Mouse (Mus musculus) limb, embryonic 14.5 days (tissue): Measurements from ENCODE around the gene Cggbp1. TPM values are rescaled to one million over a fixed set of nuclear protein-coding genes. Genes with fewer than 3 reads are reported as not detected.

Experiments
- ATAC-seq: fragments of 200-750 bp; cut with Nextera tagmentation; 2 replicates; pipeline ENCODE4 v1.8.0; 2017; ENCODE audit warnings: low read depth, moderate number of reproducible peaks, moderate TSS enrichment; ENCODE audit not compliant: low FRiP score
- DNase-seq: peaks from one replicate; pipeline ENCODE4 v3.0.0-alpha.2; 2015; ENCODE audit warnings: low spot score
- H3K27ac ChIP-seq: fragments of 300-500 bp; sonication (generic); replicated peaks from 2 replicates; pipeline ENCODE4 v1.5.1; 2014; ENCODE audit warnings: low read depth, mild to moderate bottlenecking, low read length, moderate library complexity, mixed read lengths
- H3K27me3 ChIP-seq: fragments of 300-500 bp; sonication (generic); 2 replicates; pipeline ENCODE4 v1.6.1; 2014; ENCODE audit warnings: low read length, mixed read lengths; ENCODE audit not compliant: control insufficient read depth, insufficient read depth
- H3K36me3 ChIP-seq: fragments of 300-500 bp; sonication (generic); 2 replicates; pipeline ENCODE4 v1.6.1; 2014; ENCODE audit warnings: mild to moderate bottlenecking, low read length, moderate library complexity, mixed read lengths; ENCODE audit not compliant: control insufficient read depth, insufficient read depth
- H3K4me1 ChIP-seq: fragments of 300-500 bp; sonication (generic); 2 replicates; pipeline ENCODE4 v1.6.1; 2014; ENCODE audit warnings: antibody characterized with exemption, low read length, mixed read lengths; ENCODE audit not compliant: control insufficient read depth, insufficient read depth
- H3K4me2 ChIP-seq: fragments of 300-500 bp; sonication (generic); replicated peaks from 2 replicates; pipeline ENCODE4 v1.6.1; 2014; ENCODE audit warnings: low read depth, mild to moderate bottlenecking, low read length, moderate library complexity; ENCODE audit not compliant: severe bottlenecking
- H3K4me3 ChIP-seq: fragments of 300-500 bp; sonication (generic); replicated peaks from 2 replicates; pipeline ENCODE4 v1.5.1; 2014; ENCODE audit warnings: low read length
- H3K9ac ChIP-seq: fragments of 300-500 bp; sonication (generic); 2 replicates; pipeline ENCODE4 v1.6.1; 2014; ENCODE audit warnings: mild to moderate bottlenecking, low read depth, low read length, moderate library complexity; ENCODE audit not compliant: severe bottlenecking
- H3K9me3 ChIP-seq: fragments of 300-500 bp; sonication (generic); 2 replicates; pipeline ENCODE4 v1.6.1; 2016; ENCODE audit warnings: low read length; ENCODE audit not compliant: control insufficient read depth
- POLR2A ChIP-seq: fragments of 200-500 bp; IDR thresholded peaks from 2 replicates; pipeline ENCODE4 v1.8.0; 2012; ENCODE audit warnings: inconsistent platforms, mild to moderate bottlenecking, moderate library complexity, borderline replicate concordance; ENCODE audit not compliant: insufficient read depth, insufficient read length; ENCODE audit errors: extremely low read depth
- WGBS: fragments of 180-500 bp; shearing (Covaris S2); extraction: QIAGEN DNeasy Blood & Tissue Kit; methylation state at CpG from one replicate; pipeline ENCODE4 v1.1.7; 2014; 5-methylcytosine and 5-hydroxymethylcytosine counted together
- polyA plus RNA-seq, 2 experiments: library from polyadenylated mRNA; depleted of rRNA in 1 of 2; stranded (reverse) in 1 of 2; unstranded in 1 of 2; fragments of >200 nt; fragmentation: Nextera tagmentation in 1 of 2; extraction: Ambion mirVana in 1 of 2; gene quantifications; 2 replicates each; pipeline versions ENCODE4 v1.2.1 to v1.2.3; 2012 to 2014

Gene Cggbp1
- polyA plus RNA-seq, 2 experiments = 48.4 to 102 TPM

DNA sequence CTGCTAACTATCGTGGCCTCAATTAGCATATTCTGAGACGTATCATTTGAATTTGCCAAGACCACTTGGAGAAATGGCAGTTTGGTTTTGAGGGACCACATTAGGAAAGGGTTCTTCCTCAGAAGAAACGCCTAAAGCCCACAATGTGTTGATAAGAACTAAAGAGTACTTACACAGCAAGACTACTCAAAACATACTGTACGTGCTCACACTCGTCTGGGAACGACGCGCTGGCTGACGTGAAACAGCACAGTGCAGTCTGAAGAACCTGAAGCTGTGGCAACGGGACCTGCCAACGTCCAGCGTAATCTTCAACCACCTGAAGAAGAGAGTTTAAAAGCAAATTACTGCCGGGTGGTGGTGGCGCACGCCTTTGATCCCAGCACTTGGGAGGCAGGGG is 21.5 kb upstream of the Cggbp1 start:
- Histone ChIP-seq H3K36me3 (peaks cover 18% of the 10 kb centered on the region; the same call in 1 of the 2 replicates), H3K27me3 (no peaks in the 10 kb centered on the region), H3K4me1 (no peaks in the 10 kb centered on the region), H3K4me3 (no peak overlapping the region), H3K4me2 (no peak overlapping the region), H3K9me3 (no peaks in the 10 kb centered on the region), H3K27ac (no peak overlapping the region), H3K9ac (no peak overlapping the region)
- DNase-seq = no peak
- no peak for ATAC-seq
- WGBS = 78% methylated on average over 15 of the region's 15 CpGs
- no peak for TF ChIP-seq POLR2A

DNA sequence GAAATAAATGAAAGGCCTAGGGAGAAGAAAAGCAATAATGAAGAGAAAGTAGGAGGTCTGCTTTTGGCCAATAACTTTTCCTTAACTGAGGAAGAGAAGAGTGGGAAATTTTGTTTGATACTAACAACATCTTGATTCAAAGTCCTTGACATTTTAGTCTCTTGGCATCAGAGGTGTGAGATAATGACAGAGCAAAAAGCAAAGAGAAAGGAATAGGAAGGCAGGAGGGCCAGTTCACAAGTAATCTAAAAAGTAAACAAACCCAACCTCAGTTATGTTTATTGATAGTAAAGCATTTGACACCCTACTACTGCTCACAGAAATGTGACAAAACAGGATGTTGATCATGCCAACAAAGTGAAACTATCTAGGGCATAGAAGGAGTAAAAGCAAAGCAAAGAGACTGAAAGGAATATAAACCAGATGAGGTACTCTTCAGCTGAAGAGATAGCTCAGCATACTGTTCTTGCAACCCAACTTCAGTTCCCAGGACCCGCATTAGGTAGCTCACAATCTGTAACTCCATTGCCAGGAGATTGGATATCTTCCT is 15.7 kb upstream of the Cggbp1 start:
- Histone ChIP-seq H3K27me3 (no peaks in the 10 kb centered on the region), H3K9ac (no peak overlapping the region), H3K4me3 (no peak overlapping the region), H3K27ac (no peak overlapping the region), H3K36me3 (no peaks in the 10 kb centered on the region), H3K9me3 (no peaks in the 10 kb centered on the region), H3K4me2 (no peak overlapping the region), H3K4me1 (no peaks in the 10 kb centered on the region)
- no peak for ATAC-seq
- DNase-seq = no peak
- TF ChIP-seq POLR2A = no peak
- WGBS = 71% methylated on average over 1 of the region's 1 CpGs

GRCm38 (mm10) chr16:64836709-64837108 is 15.1 kb upstream of the Cggbp1 start:
- no peak overlapping the region for H3K4me3 ChIP-seq
- H3K4me1 ChIP-seq = no peaks in the 10 kb centered on the region
- ATAC-seq (no peak), DNase-seq (no peak)
- H3K9me3 ChIP-seq = no peaks in the 10 kb centered on the region
- H3K4me2 ChIP-seq = no peak overlapping the region
- TF ChIP-seq POLR2A = no peak
- no peaks in the 10 kb centered on the region for H3K27me3 ChIP-seq
- H3K36me3 ChIP-seq = no peaks in the 10 kb centered on the region
- H3K27ac ChIP-seq = no peak overlapping the region
- 71% methylated on average over 2 of the region's 2 CpGs for WGBS
- no peak overlapping the region for H3K9ac ChIP-seq

GRCm38 (mm10) chr16:64841481-64842373 is 10.1 kb upstream of the Cggbp1 start:
- no peak for TF ChIP-seq POLR2A
- no peak overlapping the region for H3K4me3 ChIP-seq
- no peaks in the 10 kb centered on the region for H3K27me3 ChIP-seq
- no peaks in the 10 kb centered on the region for H3K9me3 ChIP-seq
- WGBS = 84% methylated on average over 5 of the region's 5 CpGs
- no peak overlapping the region for H3K9ac ChIP-seq
- H3K36me3 ChIP-seq = no peaks in the 10 kb centered on the region
- no peak overlapping the region for H3K27ac ChIP-seq
- H3K4me2 ChIP-seq = no peak overlapping the region
- no peaks in the 10 kb centered on the region for H3K4me1 ChIP-seq
- DNase-seq (no peak), ATAC-seq (no peak)

DNA sequence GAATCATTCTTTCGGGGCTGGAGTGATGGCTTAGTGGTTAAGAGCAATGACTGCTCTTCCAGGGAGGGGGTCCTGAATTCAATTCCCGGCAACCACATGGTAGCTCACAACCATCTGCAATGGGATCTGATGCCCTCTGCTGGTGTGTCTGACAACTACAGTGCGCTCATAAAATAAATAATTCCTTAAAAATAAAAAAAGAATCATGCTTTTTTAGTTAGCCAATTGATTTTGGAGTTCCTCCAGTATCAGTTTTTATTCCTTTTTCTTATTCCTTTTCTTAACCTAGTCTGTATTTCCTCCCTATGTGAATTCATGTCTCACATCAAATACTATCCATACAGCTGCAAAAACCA is 9.4 kb upstream of the Cggbp1 start:
- no peak overlapping the region for H3K4me3 ChIP-seq
- H3K9me3 ChIP-seq = no peaks in the 10 kb centered on the region
- DNase-seq (no peak), ATAC-seq (no peak)
- H3K27me3 ChIP-seq = no peaks in the 10 kb centered on the region
- H3K4me2 ChIP-seq = no peak overlapping the region
- no peak for TF ChIP-seq POLR2A
- no peak overlapping the region for H3K9ac ChIP-seq
- 95% methylated on average over 3 of the region's 3 CpGs for WGBS
- no peaks in the 10 kb centered on the region for H3K36me3 ChIP-seq
- no peak overlapping the region for H3K27ac ChIP-seq
- H3K4me1 ChIP-seq = no peaks in the 10 kb centered on the region
